In genomic region chr5:24586106-24586505, GRCm38 (mm10) we compare ENCODE assay signal across 8 mouse cellular contexts. TPM values are rescaled to one million over a fixed set of nuclear protein-coding genes. Genes with fewer than 3 reads are reported as not detected.
DNase-seq lines count a peak whose midpoint lies in the region; ATAC-seq and TF ChIP-seq lines count a peak whose summit lies in the region.

No protein-coding gene starts in this region.

- H3K9me3 ChIP-seq in lung, postnatal 0 days (ENCODE audit: low read length): no peaks in the 10 kb centered on the region
- H3K9me3 ChIP-seq in embryonic facial prominence, embryonic 14.5 days (ENCODE audit: control insufficient read depth, low read length): no peaks in the 10 kb centered on the region
- no peaks in the 10 kb centered on the region for H3K9me3 ChIP-seq in limb, embryonic 12.5 days

- TF ChIP-seq EP300 in lung, postnatal 0 days (IDR thresholded peaks at IDR 0.05): no peak

- H3K4me1 ChIP-seq in lung, postnatal 0 days (ENCODE audit: insufficient read depth, low read depth, low read length): peaks cover 10% of the 10 kb centered on the region; the same call in 1 of the 2 replicates
- peaks cover 7% of the 10 kb centered on the region; the same call in 1 of the 2 replicates for H3K4me1 ChIP-seq in embryonic facial prominence, embryonic 14.5 days (ENCODE audit: control insufficient read depth, insufficient read depth, low read length)
- H3K4me1 ChIP-seq in limb, embryonic 12.5 days (replicated peaks): peaks cover 21% of the 10 kb centered on the region
- peaks cover 9% of the 10 kb centered on the region for H3K4me1 ChIP-seq in small intestine, adult 2 months (ENCODE audit: control insufficient read depth, insufficient read depth, insufficient read length, low read length)

- DNase-seq in lung, postnatal 0 days (ENCODE audit: low spot score): peak; percentile 19
- DNase-seq in lung, postnatal 25 days (ENCODE audit: low spot score): no peak
- DNase-seq in embryonic facial prominence, embryonic 14.5 days (ENCODE audit: low spot score): no peak
- DNase-seq in embryo, embryonic 10.5 days (ENCODE audit: low spot score): no peak
- no peak for DNase-seq in thymus, postnatal 36 days
- DNase-seq in right cerebral cortex, adult 2 months (ENCODE audit: low spot score in 2 of 2): no peak

- H3K4me2 ChIP-seq in lung, postnatal 0 days (replicated peaks; ENCODE audit: low read depth, low read length): peak overlapping the region; percentile 84
- peak overlapping the region; percentile 77 for H3K4me2 ChIP-seq in embryonic facial prominence, embryonic 14.5 days (ENCODE audit: low read depth, low read length)
- peak overlapping the region; percentile 81 for H3K4me2 ChIP-seq in limb, embryonic 12.5 days

- H3K4me3 ChIP-seq in lung, postnatal 0 days (ENCODE audit: low read depth, low read length): peak overlapping the region; percentile 65
- peak overlapping the region; percentile 79 for H3K4me3 ChIP-seq in embryonic facial prominence, embryonic 14.5 days (ENCODE audit: low read depth, low read length)
- peak overlapping the region; percentile 89 for H3K4me3 ChIP-seq in limb, embryonic 12.5 days (replicated peaks)
- peak overlapping the region; percentile 89 for H3K4me3 ChIP-seq in small intestine, adult 2 months (ENCODE audit: low read depth, low read length)

- peaks cover 2% of the 10 kb centered on the region; the same call in 1 of the 2 replicates for H3K36me3 ChIP-seq in lung, postnatal 0 days (ENCODE audit: insufficient read depth, low read length)
- peaks cover 28% of the 10 kb centered on the region for H3K36me3 ChIP-seq in embryonic facial prominence, embryonic 14.5 days (ENCODE audit: control insufficient read depth, insufficient read depth, low read length)
- H3K36me3 ChIP-seq in limb, embryonic 12.5 days: peaks cover 30% of the 10 kb centered on the region
- no peaks in the 10 kb centered on the region; the same call in 1 of the 2 replicates for H3K36me3 ChIP-seq in small intestine, adult 2 months (ENCODE audit: control insufficient read depth, insufficient read depth, low read length)

- no peaks in the 10 kb centered on the region for H3K27me3 ChIP-seq in lung, postnatal 0 days (replicated peaks; ENCODE audit: insufficient read depth, low read length)
- H3K27me3 ChIP-seq in embryonic facial prominence, embryonic 14.5 days (replicated peaks; ENCODE audit: control insufficient read depth, insufficient read depth, low read length): no peaks in the 10 kb centered on the region
- peaks cover 7% of the 10 kb centered on the region; the same call in 1 of the 2 replicates for H3K27me3 ChIP-seq in limb, embryonic 12.5 days
- no peaks in the 10 kb centered on the region for H3K27me3 ChIP-seq in small intestine, adult 2 months (ENCODE audit: control insufficient read depth, insufficient read depth, low read length)

- no peak for TF ChIP-seq CTCF in lung, postnatal 0 days (IDR thresholded peaks at IDR 0.05)
- no peak for TF ChIP-seq CTCF in small intestine, adult 2 months (IDR thresholded peaks at IDR 0.05; ENCODE audit: extremely low read depth, insufficient read length, insufficient replicate concordance, low read depth, low read length)

- ATAC-seq in lung, postnatal 0 days: peak; percentile 10; the same call in 1 of the 2 replicates
- ATAC-seq in embryonic facial prominence, embryonic 14.5 days (ENCODE audit: low read depth): peak; percentile 39
- no peak for ATAC-seq in limb, embryonic 12.5 days (ENCODE audit: insufficient number of reproducible peaks, insufficient read depth, low FRiP score, low TSS enrichment, low read depth)

- no peak for TF ChIP-seq POLR2A in small intestine, adult 2 months (IDR thresholded peaks at IDR 0.05; ENCODE audit: low read depth, low read length)

- peak overlapping the region; percentile 54 for H3K9ac ChIP-seq in lung, postnatal 0 days (replicated peaks; ENCODE audit: low read depth)
- peak overlapping the region; percentile 80 for H3K9ac ChIP-seq in embryonic facial prominence, embryonic 14.5 days (ENCODE audit: low read depth, low read length)
- peak overlapping the region; percentile 79 for H3K9ac ChIP-seq in limb, embryonic 12.5 days (replicated peaks)

- H3K27ac ChIP-seq in lung, postnatal 0 days (ENCODE audit: low read length): no peak overlapping the region
- H3K27ac ChIP-seq in embryonic facial prominence, embryonic 14.5 days (replicated peaks; ENCODE audit: low read depth, low read length): no peak overlapping the region; the same call in 1 of the 2 replicates
- no peak overlapping the region for H3K27ac ChIP-seq in limb, embryonic 12.5 days
- H3K27ac ChIP-seq in small intestine, adult 2 months (ENCODE audit: insufficient read depth, low read depth, low read length): no peak overlapping the region

- WGBS in lung, postnatal 0 days: 9% methylated on average over 8 of the region's 8 CpGs
- WGBS in embryonic facial prominence, embryonic 14.5 days: 8% methylated on average over 8 of the region's 8 CpGs
- 14% methylated on average over 8 of the region's 8 CpGs for WGBS in limb, embryonic 12.5 days
- 9% methylated on average over 8 of the region's 8 CpGs for WGBS in small intestine, adult 2 months

RNA-seq across cellular contexts. Expression of gene Chpf2, which starts 0.4 kb away (rescaled TPM):
- 18.3 and 22.5 TPM in 2 replicates for polyA plus RNA-seq in lung, postnatal 0 days (2015; fragmentation: Nextera tagmentation; extraction: Ambion mirVana)
- polyA plus RNA-seq in embryonic facial prominence, embryonic 14.5 days (2014; fragmentation: Nextera tagmentation; extraction: Ambion mirVana): 21.2 and 23.4 TPM in 2 replicates
- polyA plus RNA-seq in limb, embryonic 12.5 days (2016; fragmentation: Nextera tagmentation; extraction: Ambion mirVana): 20.1 and 24.0 TPM in 2 replicates
- polyA plus RNA-seq in small intestine, adult 2 months (2012; rRNA removed): 19.9 and 25.7 TPM in 2 replicates

RNA-seq across cellular contexts. Expression of gene Abcf2, which starts 8.8 kb away (rescaled TPM):
- 47.7 TPM in 2 replicates for polyA plus RNA-seq in lung, postnatal 0 days (2015; fragmentation: Nextera tagmentation; extraction: Ambion mirVana)
- 83.7 and 96.3 TPM in 2 replicates for polyA plus RNA-seq in embryonic facial prominence, embryonic 14.5 days (2014; fragmentation: Nextera tagmentation; extraction: Ambion mirVana)
- 131 and 134 TPM in 2 replicates for polyA plus RNA-seq in limb, embryonic 12.5 days (2016; fragmentation: Nextera tagmentation; extraction: Ambion mirVana)
- polyA plus RNA-seq in small intestine, adult 2 months (2012; rRNA removed): 20.4 and 32.3 TPM in 2 replicates

RNA-seq across cellular contexts. Expression of gene 4931409K22Rik, which starts 29.5 kb away (rescaled TPM):
- polyA plus RNA-seq in lung, postnatal 0 days (2015; fragmentation: Nextera tagmentation; extraction: Ambion mirVana): not detected in 2 replicates
- polyA plus RNA-seq in embryonic facial prominence, embryonic 14.5 days (2014; fragmentation: Nextera tagmentation; extraction: Ambion mirVana): not detected in 2 replicates
- 0.06 and 0.19 TPM in 2 replicates for polyA plus RNA-seq in limb, embryonic 12.5 days (2016; fragmentation: Nextera tagmentation; extraction: Ambion mirVana)
- polyA plus RNA-seq in small intestine, adult 2 months (2012; rRNA removed): not detected in 2 replicates

RNA-seq across cellular contexts. Expression of gene Smarcd3, which starts 38.1 kb away (rescaled TPM):
- 8.0 and 12.1 TPM in 2 replicates for polyA plus RNA-seq in lung, postnatal 0 days (2015; fragmentation: Nextera tagmentation; extraction: Ambion mirVana)
- 48.9 and 54.7 TPM in 2 replicates for polyA plus RNA-seq in embryonic facial prominence, embryonic 14.5 days (2014; fragmentation: Nextera tagmentation; extraction: Ambion mirVana)
- polyA plus RNA-seq in limb, embryonic 12.5 days (2016; fragmentation: Nextera tagmentation; extraction: Ambion mirVana): 68.5 and 72.6 TPM in 2 replicates
- 8.5 and 9.0 TPM in 2 replicates for polyA plus RNA-seq in small intestine, adult 2 months (2012; rRNA removed)

RNA-seq across cellular contexts. Expression of gene Asb10, which starts 45.3 kb away (rescaled TPM):
- polyA plus RNA-seq in lung, postnatal 0 days (2015; fragmentation: Nextera tagmentation; extraction: Ambion mirVana): 0.21 and 0.29 TPM in 2 replicates
- 1.2 and 1.8 TPM in 2 replicates for polyA plus RNA-seq in embryonic facial prominence, embryonic 14.5 days (2014; fragmentation: Nextera tagmentation; extraction: Ambion mirVana)
- 0.72 and 1.1 TPM in 2 replicates for polyA plus RNA-seq in limb, embryonic 12.5 days (2016; fragmentation: Nextera tagmentation; extraction: Ambion mirVana)
- 0.42 and 0.47 TPM in 2 replicates for polyA plus RNA-seq in small intestine, adult 2 months (2012; rRNA removed)
